Mouse (Mus musculus) gastrocnemius, adult 2 months (tissue): ENCODE data around the gene Ggn. TPM values are rescaled to one million over a fixed set of nuclear protein-coding genes. Genes with fewer than 3 reads are reported as not detected.
"Not testable (repeated sequence)": the region's sequence is repeated elsewhere in the genome, so short reads cannot be mapped to it uniquely, and the experiment has no call there.

Experiments
- DNase-seq: peaks from one replicate; pipeline ENCODE4 v3.0.0; 2022
- H3K27ac ChIP-seq: fragments of 200-600 bp; 2 replicates; pipeline ENCODE4 v1.8.1; 2022; ENCODE audit warnings: mild to moderate bottlenecking
- H3K4me3 ChIP-seq: fragments of 200-600 bp; 2 replicates; pipeline ENCODE4 v1.8.1; 2022; ENCODE audit warnings: mild to moderate bottlenecking, moderate library complexity
- CTCF ChIP-seq: fragments of 200-600 bp; IDR thresholded peaks from 2 replicates; pipeline ENCODE4 v1.8.1; 2022; ENCODE audit warnings: antibody characterized with exemption, mild to moderate bottlenecking, moderate library complexity
- intact Hi-C: fragments of 180-260 bp; cut with DNase I; formaldehyde crosslinking; loops from one replicate; pipeline ENCODE4 v1.15.1; 2025
- total RNA-seq, 2 experiments: library from RNA; stranded (reverse); gene quantifications; 2 replicates each; pipeline ENCODE4 v1.2.3; 2021

The Ggn gene
- total RNA-seq, 2 experiments from 2014 or later: 0.14 to 0.20 TPM

DNA sequence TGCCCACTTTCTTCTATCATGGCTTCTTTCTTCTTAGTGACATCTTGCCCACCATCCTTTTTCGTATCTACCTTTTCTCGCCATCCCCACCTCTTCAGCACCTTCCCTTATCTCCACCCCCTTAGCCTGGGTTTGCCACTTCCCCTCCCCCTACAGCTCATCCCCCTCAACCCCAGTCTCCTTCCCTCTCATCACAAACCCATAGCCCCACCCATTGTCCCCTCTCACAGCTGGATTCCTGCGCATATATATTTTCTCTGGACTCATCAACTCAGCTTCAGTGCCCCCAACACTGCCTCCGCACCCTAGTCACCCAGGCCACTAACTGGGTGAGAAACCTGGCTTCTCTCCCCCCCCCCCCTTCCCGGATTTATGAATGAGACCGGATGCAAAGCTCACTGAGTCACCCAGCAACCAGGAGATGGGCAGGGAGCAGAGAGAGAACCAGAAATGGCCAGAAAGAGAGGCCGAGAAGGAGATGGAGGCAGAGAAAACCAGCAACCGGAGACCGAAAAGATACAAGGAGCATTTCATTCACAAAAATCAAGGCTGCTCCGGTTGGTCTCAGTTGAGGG lies 1.8 kb upstream of the Ggn start:
- DNase-seq: no peak
- no peak overlapping the region for H3K4me3 ChIP-seq
- intact Hi-C loops: no loop called here
- no peak for TF ChIP-seq CTCF
- no peak overlapping the region for H3K27ac ChIP-seq

- intact Hi-C loops: no loop called here
Measured at GRCm38 (mm10) chr7:29168791-29169230, 1.2 kb upstream of the Ggn start.

DNA sequence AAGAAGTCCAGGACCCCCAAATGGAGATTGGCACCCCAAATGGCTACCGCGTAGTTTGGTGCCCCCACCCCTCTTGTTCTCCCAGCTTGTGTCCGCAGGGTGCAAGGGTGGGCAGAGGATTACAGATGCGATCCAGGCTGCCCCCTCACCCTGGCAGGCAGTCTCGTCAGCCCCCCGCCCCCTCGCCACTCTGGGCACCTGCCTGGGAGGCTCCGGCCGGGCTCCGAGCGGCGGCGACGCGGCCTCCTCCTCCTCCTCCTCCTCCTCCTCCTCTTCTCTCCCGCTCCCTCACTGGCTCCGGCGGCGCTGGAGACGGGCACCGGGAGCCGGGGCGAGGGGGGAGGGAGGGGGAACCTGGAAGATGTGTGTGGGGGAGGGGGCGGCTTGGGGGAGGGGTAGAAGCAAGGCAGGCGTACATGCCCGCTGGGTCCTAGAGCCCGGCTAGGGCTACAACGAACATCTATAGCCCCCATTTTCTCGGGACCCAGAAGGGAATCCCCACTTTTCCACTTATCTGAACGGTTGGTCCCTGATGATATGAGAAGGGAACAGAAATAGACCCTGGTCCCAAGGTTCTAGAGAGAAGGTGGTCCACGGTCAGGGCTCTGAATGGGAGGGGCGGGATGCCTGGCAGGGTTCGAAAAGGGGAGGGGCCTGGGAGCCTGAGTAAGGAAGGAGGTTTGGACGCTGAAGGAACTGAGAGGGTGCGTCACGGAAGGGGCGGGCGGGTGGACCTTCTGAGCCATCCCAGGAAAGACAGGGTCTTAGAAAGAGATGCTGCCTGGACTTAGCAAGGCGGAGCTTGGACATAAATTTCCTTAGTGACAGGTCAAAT lies 562 bp upstream of the Ggn start:
- no peak for TF ChIP-seq CTCF
- intact Hi-C loops: loop anchor here (5.0 to 10.0 kb wide), 2 partner anchors 405 to 1677 kb away; partner anchors contain the start of genes Nfkbib and Sirt2
- Histone ChIP-seq H3K4me3 (peak overlapping the region; percentile 89), H3K27ac (peak overlapping the region; percentile 83)
- DNase-seq: peak; percentile 87

More at GRCm38 (mm10) chr7:29168791-29169230, 1.2 kb upstream of the Ggn start:
- peak overlapping the region; percentile 89 for H3K4me3 ChIP-seq
- H3K27ac ChIP-seq: peak overlapping the region; percentile 83
- TF ChIP-seq CTCF: no peak
- DNase-seq: no peak

DNA sequence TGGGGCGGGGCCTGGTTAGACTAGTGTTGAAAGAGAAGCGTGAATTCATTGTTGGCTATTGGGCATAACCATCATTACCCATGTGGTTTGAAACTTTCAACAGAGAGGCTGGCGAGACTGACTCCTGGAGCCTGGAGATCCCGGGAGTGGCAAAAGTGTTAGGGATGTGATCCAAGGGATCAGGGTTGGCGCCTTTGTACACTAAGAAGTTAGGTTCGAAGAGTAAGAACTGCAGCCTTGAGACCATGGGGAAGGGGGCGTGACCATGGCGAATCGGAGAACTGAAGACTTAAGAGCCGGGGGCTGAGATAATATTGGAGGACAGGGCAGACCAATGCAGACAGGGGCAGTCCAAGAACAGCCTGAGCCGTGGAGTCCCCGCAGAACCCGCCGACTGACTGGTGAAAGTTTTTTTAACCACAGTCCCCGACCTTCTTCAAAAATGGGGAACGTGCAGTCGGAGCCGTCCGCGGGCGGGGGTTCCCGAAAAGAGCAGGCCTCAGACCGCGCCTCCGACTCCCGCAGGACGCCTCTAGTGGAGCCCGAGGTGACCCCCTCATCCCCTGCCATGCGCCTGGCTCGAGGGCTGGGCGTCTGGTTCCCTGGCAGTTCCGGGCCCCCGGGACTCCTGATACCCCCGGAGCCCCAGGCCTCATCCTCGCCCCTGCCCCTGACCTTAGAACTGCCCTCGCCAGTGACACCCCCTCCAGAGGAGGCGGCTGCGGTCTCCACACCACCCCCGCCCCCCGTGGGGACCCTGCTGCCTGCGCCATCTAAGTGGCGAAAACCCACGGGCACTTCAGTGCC lies 948 bp downstream of the Ggn start:
- DNase-seq: peak; percentile 52
- TF ChIP-seq CTCF: no peak
- intact Hi-C loops: loop anchor here (5.0 to 10.0 kb wide), 2 partner anchors 406 to 1679 kb away; partner anchors contain the start of genes Nfkbib and Sirt2
- H3K27ac ChIP-seq: peak overlapping the region; percentile 83
- peak overlapping the region; percentile 89 for H3K4me3 ChIP-seq

DNA sequence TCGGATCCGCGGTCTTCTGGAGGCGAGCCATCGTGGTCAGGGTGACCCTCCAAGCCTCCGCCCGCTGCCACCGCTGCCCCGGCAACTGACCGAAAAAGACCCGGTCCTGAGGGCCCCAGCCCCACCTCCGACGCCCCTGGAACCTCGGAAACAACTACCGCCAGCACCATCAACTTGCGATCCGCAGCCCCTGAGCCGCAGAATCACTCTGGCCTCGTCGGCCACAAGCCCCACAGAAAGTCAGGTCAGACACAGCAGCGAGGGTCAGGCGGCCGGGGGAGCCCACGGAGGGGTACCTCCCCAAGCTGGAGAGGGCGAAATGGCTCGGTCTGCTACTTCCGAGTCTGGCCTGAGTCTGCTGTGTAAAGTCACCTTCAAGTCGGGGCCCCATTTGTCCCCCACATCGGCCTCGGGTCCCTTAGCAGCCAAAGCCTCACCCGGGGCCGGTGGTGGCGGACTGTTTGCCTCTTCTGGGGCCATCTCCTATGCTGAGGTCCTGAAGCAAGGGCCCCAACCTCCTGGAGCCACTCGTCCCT lies 1.6 kb downstream of the Ggn start:
- H3K27ac ChIP-seq: peak overlapping the region; percentile 12; the same call in 1 of the 2 replicates
- no peak for TF ChIP-seq CTCF
- intact Hi-C loops: loop anchor here (5.0 to 10.0 kb wide), 2 partner anchors 407 to 1679 kb away; partner anchors contain the start of genes Nfkbib and Sirt2
- peak overlapping the region; percentile 89 for H3K4me3 ChIP-seq
- peak; percentile 51 for DNase-seq

DNA sequence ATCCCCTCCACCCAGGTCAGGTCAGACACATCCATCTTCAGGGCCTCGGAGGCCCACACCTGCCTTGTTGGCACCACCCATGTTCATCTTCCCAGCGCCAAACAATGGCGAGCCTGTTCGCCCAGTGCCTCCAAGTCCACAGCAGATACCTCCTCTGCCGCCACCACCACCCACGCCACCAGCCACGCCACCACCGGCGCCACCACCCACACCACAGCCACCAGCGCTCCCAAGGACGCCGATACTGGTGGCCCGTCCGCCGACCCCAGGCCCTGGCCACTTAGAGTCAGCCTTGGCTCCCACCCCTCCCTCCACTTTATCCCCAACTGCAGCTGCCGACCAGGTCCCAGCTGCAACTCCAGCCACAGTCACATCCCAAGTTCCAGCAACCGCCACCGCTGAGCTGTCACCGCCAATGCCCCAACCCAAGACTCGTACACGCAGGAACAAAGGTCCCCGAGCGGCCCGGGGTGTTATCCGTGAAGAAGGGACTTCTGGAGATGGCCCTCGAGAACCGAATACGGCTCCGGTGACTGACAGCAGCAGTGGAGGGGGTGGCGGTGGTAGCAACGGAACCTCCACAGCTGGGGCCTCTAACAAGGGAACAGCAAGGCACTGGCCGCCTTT lies 2.5 kb downstream of the Ggn start:
- H3K27ac ChIP-seq: no peak overlapping the region
- intact Hi-C loops: loop anchor here (5.0 to 10.0 kb wide), 2 partner anchors 408 to 1680 kb away; partner anchors contain the start of genes Nfkbib and Sirt2
- no peak for TF ChIP-seq CTCF
- peak; percentile 38 for DNase-seq
- no peak overlapping the region for H3K4me3 ChIP-seq

DNA sequence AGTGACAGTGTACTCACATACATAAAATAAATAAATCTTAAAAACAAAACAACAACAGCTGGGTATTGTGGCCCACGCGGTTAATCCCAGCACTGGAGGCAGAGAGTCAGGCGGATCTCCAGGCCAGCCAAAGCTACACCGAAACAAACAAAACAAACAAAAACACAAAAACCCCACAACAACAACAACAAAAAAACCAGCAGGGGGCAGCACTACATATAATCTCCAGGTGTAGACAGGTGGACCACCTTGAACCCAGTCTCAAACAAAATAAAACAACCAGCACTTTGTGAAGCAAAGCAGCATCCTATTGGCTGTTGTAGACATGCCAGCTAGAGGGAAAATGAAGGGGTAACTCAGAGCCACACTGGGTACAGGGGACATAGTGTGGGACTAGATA lies 8.1 kb downstream of the Ggn start:
- peak; percentile 40 for TF ChIP-seq CTCF
- intact Hi-C loops: loop anchor here (2.0 to 10.0 kb wide), 3 partner anchors 53 to 413 kb away; partner anchors contain the start of genes Dpf1, Nfkbib, Ryr1 and Sirt2
- no peak for DNase-seq
- Histone ChIP-seq H3K4me3 (peak overlapping the region; percentile 74), H3K27ac (peak overlapping the region; percentile 96)

- peak overlapping the region; percentile 96 for H3K27ac ChIP-seq
- TF ChIP-seq CTCF: no peak
- peak; percentile 47 for DNase-seq
- intact Hi-C loops: loop anchor here (2.0 to 10.0 kb wide), 3 partner anchors 55 to 415 kb away; partner anchors contain the start of genes Dpf1, Nfkbib, Ryr1 and Sirt2
- H3K4me3 ChIP-seq: peak overlapping the region; percentile 74
Measured at GRCm38 (mm10) chr7:29179323-29179722, 9.3 kb downstream of the Ggn start.

GRCm38 (mm10) chr7:29180077-29180853 lies 10.3 kb downstream of the Ggn start, which contains the start of gene Psmd8:
Psmd8 (minus strand) TSS chr7:29180701.
- H3K27ac ChIP-seq: peak within 1 kb of the TSS; percentile 96
- intact Hi-C loops: loop anchor here (2.0 kb wide), 1 partner anchor 55 kb away; no protein-coding TSS in a partner anchor
- TF ChIP-seq CTCF: peak; percentile 72
- peak; percentile 98 for DNase-seq
- H3K4me3 ChIP-seq: peak within 1 kb of the TSS; percentile 74

DNA sequence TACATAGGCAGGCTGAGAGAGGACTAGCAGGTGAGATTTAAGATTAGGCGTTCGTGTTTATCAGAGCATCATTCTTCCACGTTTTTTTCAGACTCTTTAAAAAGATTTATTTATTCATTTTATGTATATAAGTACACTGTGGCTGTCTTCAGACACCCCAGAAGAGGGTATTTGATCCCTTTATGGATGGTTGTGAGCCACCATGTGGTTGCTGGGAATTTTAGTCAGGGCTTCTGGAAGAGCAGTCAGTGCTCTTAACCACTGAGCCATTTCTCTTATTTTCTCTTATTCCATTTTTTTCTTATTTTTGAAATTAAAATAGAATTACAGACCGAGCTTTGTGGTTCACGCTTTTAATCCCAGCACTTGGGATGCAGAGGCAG lies 10.8 kb downstream of the Ggn start:
- intact Hi-C loops: loop anchor here (2.0 kb wide), 1 partner anchor 54 kb away; no protein-coding TSS in a partner anchor
- peak overlapping the region; percentile 74 for H3K4me3 ChIP-seq

DNA sequence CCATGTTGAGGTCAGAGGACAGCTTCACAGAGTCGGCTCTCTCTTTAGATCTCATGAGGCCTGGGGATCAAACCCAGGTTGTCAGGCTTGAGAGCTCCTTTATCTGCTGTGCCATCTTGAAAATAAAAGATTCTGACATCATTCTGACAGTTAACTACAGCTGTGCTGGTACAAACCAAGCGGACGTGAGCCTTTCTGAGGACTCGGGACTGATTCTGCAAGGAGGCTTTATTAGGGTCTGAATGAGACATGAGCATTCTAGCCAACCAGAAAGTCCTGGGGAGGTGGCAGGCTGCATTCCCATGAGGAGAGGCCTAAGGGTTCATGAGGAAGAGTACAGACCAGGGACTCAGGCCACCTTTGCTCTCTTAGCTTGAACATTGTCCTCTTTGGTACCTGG lies 11.3 kb downstream of the Ggn start:
- H3K4me3 ChIP-seq, DNase-seq, H3K27ac ChIP-seq: not testable (repeated sequence)
- intact Hi-C loops: loop anchor here (2.0 kb wide), 1 partner anchor 53 kb away; no protein-coding TSS in a partner anchor

More for the DNA sequence above, 10.8 kb downstream of the Ggn start:
- no peak for DNase-seq
- peak overlapping the region; percentile 96 for H3K27ac ChIP-seq
- no peak for TF ChIP-seq CTCF

- intact Hi-C loops, H3K27ac ChIP-seq, DNase-seq, H3K4me3 ChIP-seq: not testable (repeated sequence)
Measured at GRCm38 (mm10) chr7:29194230-29194629, 24.2 kb downstream of the Ggn start.
